Mouse (Mus musculus): ENCODE measurements around the gene Fhad1.

DNA sequence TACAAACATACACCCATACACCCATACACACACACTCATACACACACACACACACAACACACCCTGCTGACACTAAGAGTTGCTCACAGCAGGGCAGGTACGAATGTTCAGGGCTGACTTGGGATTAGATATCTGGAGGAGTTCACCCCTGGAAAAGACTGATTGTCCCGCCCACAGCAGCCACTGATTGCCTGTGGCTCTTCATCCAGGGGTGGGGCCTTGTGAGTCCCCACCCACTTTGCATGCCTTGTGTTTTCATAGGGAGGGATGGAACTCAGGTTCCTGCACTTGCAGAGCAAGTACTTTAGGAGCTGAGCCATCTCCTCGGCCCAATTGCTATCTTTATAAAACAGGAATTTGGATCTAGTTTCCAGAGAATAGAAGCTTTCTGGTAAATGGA, 33.4 kb downstream of the Fhad1 start:
- TF ChIP-seq CTCF (IDR thresholded peaks at IDR 0.05; ENCODE audit: low read depth): no peak
- no peak for TF ChIP-seq EP300 (optimal IDR thresholded peaks at IDR 0.05)

Data from stomach, postnatal 0 days (tissue).